Mouse (Mus musculus): ENCODE measurements around the gene Ccm2l.

Ccm2l gene

DNA sequence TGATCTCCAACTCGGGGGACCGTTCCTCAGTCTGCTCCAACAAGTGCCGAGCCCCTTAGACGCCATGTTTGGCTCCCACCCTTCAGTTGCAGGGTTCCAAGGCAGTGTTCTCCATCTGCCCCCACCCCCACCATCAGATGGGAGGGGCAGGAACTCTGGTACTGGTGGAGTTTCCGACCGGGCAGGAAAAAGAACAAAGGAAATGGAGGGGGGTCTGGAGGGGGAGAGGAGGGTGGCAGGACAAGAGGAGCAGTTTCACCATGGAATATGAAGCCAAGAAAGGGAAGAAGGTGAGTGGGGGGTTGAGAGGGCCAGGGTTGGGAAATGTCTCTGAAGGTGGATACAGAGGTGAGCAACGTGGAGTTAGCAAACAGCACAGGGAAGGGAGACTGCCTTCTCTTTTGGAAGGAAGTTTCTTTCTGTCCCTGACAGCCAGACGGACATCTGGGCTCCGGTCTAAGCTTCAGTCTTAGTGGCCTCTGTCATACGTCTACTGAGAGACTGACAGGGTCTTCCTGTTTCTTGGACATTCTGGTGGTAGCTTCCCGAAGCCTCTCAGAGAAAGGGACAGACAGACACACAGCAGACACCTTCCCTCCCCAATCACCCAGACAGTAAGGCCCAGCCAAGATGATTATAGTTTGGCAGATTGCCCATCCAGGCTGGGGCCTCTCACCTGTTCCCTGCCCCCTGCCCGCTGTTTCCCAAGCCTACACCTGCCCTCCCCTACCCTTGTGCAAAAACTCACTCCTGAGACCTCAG lies at the start of gene Ccm2l:
Gene Ccm2l, plus strand, starts transcription at position 209 of the 762 bp plus-strand sequence.
- DNase-seq (ENCODE audit: low read depth in 1 of 2, low spot score in 2 of 2): no peak

DNA sequence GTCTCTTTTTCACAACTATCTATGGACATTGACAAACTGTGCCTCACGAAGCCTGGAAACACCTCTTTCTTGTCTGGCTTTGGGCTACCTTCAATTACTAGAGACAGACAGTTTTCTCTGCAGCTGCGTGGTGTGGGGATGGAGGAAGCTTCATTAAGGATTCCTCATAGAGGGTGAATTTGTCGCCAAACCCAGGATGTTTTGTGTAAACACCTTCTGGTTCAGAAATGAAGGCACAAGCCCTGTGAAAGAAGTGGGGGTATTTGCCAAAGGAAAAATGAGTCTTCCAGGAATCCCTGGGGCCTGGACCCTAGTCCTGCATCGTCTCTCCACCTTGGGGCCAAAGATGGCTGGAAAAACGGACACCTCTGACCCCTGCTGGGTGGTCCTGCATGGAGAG lies 49.0 kb upstream of the Ccm2l start:
- no peak for DNase-seq (ENCODE audit: low read depth in 1 of 2, low spot score in 2 of 2)

DNA sequence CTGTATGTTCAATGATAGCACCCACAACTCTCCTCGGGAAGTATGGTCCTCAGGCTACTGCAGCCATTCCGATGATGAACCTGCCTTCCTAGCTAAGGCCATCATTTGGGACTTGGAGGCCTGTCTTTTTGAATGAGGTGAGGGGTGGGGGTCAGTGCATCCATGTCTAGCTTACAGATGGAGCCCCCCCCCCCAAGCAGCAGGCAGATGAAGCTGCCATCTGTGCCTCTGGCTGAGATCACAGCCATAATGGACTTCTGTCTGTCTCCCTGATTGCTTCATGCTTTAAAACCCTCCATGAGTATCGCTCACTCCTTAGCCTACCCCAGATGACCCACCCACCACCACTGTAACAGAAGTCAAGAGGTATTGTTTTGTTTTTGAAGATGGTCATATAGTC lies 46.4 kb upstream of the Ccm2l start:
- DNase-seq (ENCODE audit: low read depth in 1 of 2, low spot score in 2 of 2): no peak

DNA sequence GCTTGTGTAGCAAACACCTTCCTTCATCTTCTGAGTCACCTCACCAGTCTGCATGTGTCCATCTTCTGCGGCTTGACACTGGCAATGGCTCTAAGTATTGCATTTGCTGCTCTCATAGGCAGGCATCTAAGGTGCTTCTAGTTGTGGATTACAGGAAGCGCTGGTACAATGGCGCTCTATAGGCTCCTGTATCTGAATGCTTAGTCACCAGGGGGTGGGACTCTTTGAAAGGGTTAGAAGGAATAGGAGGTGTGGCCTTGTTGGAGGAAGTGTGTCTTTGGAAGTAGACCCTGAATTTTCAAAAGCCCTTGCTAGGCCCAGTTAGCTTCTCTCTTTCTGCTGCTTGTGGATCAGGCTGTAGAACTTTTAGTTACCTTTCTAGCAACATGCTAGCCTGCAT lies 44.6 kb upstream of the Ccm2l start:
- DNase-seq (ENCODE audit: low read depth in 1 of 2, low spot score in 2 of 2): no peak

DNA sequence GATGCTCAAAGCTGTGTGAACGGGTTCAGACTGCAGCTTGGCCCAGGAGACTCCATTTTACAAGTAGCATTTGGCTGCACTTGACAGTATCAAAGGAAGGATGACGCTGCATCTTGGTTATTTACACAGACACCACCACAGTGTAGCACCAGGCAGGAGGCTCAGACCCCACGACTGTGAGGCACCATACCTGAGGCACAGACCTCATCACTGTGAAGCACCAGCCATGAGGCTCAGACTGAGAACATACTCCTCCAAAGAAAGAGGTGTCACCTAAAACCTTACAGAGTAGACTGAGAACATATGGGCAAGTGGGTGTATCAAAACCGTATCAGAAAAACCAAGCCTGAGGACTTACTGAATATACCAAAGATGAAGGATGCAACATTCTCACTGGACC lies 42.9 kb upstream of the Ccm2l start:
- DNase-seq (ENCODE audit: low read depth in 1 of 2, low spot score in 2 of 2): no peak

DNA sequence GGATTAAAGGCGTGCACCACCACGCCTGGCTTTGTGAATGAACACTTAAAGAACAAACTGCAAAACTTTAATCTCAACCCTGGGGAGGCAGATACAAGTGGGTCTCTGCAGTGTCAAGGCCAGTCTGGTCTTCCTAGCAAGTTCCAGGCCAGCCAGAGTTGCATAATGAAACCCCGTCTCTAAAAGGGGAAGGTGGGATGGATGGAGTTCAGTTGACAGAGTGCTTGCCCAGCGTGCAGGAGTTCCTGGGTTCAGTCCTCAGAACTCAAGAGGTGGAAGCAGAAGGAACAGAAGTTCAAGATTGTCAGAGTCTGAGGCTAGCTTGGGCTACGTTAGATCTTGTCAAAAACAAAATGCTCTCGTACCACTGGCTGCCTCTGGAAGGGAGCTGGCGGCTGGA lies 39.7 kb upstream of the Ccm2l start:
- no peak for DNase-seq (ENCODE audit: low read depth in 1 of 2, low spot score in 2 of 2)

DNA sequence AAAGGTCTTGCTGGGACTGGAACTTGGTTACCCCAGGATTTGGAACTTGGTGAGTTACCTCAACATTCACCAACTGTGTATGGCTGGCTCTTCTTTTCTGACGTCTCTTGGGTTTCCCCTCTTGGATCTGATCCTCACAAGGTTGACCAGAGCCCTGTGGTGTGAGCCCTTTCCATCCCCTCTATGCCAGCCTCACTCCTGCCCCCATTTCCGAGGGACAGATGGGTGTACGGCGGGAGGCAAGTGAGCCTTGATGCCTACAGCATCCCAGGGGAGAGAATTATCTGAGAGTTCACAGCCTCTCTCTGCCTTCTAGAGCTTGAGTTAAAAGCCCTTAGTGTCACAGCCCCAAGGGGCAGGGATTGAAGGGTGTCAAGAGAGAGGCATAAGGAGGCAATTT lies 38.3 kb upstream of the Ccm2l start:
- DNase-seq (ENCODE audit: low read depth in 1 of 2, low spot score in 2 of 2): no peak

DNA sequence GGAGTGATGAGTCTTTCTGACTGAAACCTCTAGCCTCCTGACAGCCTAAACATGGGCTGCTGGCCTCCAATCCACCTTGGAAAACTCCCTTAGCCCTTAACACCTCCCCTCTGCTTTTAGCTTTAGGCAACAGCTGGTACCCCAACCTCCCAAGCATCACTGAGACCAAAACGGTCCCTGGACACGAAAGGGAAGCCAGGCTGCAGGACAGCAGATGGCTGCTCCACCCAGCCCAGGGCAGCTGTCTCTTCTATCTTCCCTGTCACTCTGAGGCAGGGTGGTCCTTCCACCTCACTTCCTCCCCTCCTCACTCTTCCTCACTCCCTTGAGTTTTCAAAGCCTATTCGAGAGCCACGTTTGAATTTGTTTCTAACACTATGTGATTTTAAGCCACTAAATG lies 35.3 kb upstream of the Ccm2l start:
- no peak for DNase-seq (ENCODE audit: low read depth in 1 of 2, low spot score in 2 of 2)

DNA sequence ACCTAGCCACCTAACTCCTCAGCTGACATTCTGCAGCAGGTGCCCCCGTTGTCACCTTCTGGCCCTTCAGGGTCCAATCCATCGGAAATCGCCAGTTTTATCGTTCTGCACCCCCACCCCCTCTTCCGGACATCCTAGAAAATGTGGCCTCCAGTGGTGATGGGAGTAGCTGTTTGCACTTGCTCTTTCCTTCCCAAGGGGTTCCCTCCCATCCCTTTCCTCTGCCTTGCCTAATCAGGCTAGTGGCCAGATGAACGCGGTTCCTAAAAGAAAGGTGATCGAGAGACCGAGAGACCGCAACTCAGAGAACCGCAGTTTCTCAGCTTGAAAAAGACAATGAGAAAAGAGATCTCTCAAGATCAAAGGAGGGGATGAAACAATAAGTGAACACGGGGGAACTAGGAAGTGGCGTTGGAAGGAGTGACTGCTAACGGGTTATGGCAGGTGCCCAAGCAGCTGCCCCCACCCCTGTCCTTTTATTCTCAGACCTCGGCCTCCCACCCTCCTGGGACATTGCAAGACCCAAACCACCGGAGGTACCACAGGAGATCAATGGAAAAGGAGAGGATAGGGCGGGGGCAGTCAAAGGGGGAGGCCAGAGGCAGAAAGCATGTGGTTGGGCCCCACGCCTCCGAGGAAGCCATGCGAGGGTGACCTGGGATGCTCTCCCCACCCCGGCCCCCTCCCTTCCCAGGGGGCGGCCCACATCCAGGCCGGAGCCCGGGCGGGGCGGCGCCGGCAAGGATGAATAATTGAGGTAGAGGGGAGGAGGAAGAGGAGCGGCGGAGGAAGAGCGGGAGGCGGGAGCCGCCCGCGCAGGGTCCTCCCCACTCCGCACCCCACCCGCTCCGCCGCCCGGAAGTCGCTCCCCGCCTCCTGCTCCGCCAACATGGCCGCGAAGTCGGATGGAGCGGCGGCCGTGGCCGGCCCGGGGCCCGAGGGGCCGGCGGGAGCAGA lies 34.4 kb upstream of the Ccm2l start, which contains the start of gene Xkr7:
Gene Xkr7, plus strand, starts transcription at position 727 of the 957 bp plus-strand sequence.
- no peak for DNase-seq (ENCODE audit: low read depth in 1 of 2, low spot score in 2 of 2)

DNA sequence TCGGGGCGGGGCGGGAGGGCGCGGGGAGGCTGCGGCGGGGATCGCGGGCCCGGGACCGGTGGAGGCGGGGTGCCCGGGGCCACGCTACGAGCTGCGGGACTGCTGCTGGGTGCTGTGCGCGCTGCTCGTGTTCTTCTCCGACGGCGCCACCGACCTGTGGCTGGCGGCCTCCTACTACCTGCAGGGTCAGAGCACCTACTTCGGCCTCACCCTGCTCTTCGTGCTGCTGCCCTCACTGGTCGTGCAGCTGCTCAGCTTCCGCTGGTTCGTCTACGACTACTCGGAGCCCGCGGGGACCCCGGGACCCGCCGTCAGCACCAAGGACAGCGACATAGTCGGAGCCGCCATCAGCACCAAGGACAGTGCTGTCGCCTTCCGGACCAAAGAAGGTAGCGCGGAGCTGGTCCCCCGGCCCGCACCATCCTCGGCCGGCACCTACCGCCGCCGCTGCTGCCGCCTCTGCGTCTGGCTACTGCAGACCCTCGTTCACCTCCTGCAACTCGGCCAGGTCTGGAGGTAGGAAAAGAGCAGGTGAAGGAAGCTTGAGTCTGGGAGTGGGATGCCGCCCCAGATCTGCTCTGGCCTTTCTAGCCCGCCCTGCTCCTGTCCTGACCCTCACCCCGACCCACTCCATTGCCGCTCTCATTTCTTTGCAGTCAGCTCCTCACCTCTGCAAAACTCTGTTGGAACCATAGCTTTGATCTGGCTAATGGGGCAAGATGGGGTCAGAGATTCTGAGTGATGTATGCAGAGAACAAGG lies 33.5 kb upstream of the Ccm2l start:
- DNase-seq (ENCODE audit: low read depth in 1 of 2, low spot score in 2 of 2): peak; percentile 48 to 68

DNA sequence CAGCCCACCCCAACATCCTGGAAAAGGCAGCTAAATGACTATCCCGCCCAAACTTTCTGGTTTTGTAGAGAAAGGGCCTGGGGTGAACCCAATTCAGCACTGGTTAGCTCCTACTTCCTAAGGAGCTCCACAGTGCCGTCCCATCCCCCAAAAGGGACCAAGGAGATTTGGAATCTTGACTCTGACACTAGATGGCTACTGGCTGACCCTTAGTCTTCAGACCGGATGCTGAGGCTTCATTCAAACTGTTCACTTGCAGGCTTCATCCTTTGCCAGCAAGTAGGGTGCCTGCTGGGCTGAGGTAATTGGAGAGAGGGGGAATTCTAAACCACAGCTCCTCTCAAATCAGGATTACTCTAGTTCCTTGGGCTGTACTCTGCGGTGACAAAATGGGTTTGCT lies 32.8 kb upstream of the Ccm2l start:
- no peak for DNase-seq (ENCODE audit: low read depth in 1 of 2, low spot score in 2 of 2)

DNA sequence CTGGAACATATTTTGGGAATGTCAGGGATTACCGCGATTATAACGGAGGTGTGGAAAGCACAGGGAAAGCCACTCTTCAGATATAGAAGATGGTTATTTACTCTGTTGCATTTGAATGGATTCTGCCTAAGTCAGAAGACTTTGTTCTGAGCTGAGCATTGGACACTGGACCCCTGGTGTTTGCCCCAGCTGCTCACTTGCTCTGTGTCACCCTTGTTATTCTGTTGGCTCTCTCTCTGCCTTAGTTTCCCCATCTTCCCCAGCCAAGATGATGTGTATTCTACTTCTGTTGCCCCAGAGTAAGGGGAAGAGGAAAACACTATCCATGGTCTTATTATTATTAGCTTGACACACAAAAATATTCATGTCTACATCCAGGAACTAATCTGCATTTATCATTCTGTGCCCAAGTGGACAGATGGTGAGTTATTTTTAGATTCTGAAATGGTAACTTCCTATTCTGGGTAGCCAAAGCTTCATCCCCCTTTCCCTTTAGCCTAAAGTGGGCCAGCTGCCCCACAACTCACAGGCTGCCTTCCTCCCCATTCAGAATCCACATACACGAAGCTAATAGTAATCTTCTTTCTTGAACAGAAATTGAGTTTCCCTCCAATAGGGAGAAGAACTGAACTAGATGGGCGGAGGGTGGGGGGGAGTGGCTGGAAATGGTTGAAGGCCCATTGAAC lies 32.1 kb upstream of the Ccm2l start:
- no peak for DNase-seq (ENCODE audit: low read depth in 1 of 2, low spot score in 2 of 2)

DNA sequence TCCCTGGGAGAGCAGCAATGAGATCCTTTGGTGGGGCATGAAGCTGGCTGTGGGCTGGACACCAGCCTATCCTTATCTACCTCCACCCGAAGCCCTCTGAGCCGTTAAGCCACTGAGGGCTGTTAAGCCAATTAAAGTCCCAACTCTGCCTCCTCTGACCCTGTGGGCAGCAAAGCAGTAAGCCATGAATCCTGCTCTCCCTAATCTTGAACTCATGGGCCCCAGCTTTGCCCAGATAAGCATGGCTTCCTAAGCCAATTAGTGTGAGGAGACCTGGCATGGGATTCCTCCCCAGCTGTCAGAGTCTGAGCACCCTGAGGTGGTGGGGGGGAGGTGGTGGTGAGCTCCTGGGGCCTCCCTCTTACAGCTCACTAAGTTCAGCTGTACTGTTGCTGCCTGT lies 29.1 kb upstream of the Ccm2l start:
- DNase-seq (ENCODE audit: low read depth in 1 of 2, low spot score in 2 of 2): no peak

DNA sequence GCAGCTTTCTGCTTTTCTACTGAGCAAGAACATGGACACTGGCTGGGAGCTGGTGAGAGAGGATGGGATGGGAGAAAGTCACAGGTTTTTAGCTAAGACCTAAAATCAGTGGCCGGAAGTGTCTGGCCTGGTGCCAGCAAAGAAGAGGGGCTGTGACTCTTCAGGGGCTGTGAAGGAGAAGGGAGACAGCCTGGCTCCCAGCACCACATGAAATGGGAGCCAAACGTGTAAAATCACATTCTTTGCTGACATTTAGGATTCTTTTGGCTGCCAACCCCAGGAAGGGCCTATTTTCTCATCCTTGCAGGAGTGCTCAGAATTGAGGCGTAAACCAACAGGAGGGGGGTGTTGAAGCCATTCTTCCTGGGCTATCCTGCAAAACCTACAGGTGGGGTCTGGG lies 21.9 kb upstream of the Ccm2l start:
- DNase-seq (ENCODE audit: low read depth in 1 of 2, low spot score in 2 of 2): no peak

DNA sequence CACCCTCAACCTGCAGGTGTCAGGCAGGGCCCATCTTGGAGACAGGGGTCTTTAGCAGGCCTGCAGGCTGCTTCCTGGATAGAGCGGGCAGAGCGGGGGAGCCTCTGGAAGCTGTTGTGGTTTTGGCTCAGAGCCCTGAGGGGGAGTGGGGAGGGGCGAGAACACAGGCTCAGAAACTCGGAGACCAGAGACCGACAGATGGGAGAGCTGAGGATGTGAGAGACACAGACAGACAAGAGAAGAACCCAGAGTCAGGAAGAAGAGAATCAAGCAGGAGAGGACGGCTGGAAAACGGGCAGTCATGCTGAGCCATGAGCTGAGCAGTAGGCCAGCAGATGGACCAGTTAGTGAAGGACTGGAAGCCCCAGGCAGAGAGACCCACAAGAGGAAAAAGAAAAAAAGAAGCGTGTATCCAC lies 19.9 kb upstream of the Ccm2l start:
- DNase-seq (ENCODE audit: low read depth in 1 of 2, low spot score in 2 of 2): no peak

DNA sequence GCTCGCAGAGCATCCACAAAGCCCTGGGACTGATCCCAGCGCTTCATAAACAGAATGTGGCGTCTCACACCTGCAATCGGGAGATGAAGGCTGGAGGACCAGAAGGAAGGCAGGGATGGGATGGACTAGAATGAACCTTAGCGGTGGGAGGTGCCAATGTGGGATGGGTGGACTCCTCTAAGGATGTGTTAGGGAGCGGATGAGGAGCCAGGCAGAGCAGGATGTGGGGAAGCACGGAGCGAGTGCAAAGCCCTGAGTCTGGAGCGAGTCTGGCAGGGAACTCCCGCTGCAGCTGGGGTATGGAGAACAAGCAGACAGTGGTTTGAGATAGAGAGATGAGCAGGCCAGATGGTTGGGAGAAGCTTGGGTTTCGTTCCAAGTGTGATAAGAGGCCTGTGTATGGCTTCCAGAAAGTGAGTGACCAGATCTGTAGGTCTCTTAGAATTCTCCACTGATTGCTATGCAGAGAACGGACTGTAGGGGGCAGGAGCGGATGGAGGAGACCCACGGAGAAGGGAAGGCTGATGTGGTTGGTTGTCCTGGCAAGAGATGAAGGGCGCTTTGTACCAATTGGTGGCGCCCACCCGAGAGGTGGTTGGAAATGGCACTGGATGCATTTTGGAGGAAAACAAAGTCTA lies 17.8 kb upstream of the Ccm2l start:
- no peak for DNase-seq (ENCODE audit: low read depth in 1 of 2, low spot score in 2 of 2)

DNA sequence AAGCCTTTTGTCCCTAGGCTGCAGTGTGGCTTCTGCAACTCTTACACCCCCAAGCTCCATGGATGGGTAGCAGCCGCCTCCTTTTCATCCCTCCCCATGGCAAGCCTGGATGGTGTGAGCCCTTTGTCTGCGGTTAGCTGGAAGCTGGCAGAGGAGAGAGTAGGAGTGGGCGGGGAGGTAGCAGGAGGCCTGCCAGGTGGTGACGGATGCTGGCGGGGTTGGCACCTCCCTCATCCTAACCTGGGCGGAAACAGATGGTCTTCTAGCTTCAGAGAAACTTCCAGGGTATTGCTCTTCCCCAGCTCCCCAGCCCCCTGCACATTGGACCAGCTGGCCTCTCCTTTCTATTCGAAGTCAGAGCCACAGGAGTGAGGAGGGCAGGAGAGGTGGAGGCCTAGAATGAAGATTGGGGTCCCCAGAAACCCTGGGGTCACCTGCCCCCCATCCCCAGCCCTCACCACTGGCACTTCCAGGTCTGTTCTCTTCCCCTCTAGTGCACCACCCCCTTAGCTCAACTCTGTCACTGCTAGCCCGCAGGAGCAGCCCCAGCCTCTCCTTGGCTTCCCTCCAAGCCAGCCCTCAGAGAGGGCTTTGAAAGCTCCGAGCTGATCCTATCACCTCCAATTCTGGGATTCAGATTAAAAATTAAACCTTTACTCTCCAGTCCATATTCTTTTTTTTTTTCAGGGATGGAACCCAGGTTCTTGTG lies 16.3 kb upstream of the Ccm2l start:
- DNase-seq (ENCODE audit: low read depth in 1 of 2, low spot score in 2 of 2): no peak

DNA sequence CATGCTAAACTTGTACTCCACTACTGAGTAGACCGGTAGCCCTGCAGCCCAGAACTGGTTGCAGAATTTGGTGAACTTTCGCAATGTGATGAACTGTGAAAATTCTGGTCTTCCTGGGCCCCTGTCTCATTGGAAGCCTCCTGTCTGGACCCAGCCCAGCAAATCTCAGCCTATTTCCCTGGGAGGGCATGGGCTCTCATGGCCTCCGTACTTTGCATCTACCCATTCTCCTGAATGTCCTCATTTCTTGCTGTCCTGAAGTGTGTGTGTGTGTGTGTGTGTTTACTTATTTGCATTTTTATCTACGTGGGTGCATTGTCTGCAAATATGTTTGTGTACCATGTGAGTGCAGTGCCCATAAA lies 15.8 kb upstream of the Ccm2l start:
- no peak for DNase-seq (ENCODE audit: low read depth in 1 of 2, low spot score in 2 of 2)

DNA sequence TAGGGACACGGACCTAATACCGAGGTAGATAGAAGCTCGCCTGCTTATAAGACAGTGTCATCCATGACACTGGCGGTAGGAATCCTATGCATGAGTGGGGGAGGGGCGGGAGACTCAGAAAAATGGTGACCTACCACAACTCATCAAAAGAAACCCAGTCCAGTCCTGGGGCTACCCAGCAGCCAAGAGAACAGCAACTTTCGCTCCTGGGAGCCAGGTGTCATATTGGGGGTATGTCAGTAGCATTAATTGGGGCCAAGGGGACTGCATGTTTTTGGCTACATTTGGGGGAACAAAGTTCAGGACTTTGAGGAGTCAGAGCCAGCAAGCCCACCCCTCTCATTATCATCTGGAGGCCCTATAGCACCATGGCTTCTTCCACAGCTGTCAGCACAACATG lies 14.7 kb upstream of the Ccm2l start:
- DNase-seq (ENCODE audit: low read depth in 1 of 2, low spot score in 2 of 2): no peak

DNA sequence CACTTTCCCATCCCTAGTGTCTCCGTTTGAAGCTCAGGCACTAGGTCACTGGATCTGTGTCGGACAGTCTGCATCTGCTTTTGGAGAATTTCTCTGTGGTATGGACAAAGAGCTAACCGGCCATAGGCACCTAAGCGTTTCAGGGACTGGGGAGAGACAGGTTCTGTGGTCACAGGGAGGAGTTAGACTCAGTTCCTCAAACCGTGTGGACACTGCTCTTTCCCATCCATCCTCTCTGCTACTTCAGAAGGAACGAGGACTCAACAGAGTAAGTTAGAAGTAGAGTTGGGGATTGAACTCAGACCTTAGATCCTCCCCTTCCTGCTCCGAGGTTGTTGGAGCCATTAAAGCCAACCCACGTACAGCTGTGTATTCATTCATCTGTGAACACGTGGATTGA lies 14.2 kb upstream of the Ccm2l start:
- DNase-seq (ENCODE audit: low read depth in 1 of 2, low spot score in 2 of 2): no peak
